Mouse (Mus musculus): Measurements from ENCODE around the gene Trim54.

Trim54 gene

GRCm38 (mm10) chr5:31105814-31106335 is 10.6 kb upstream of the Trim54 start, which contains the start of gene Dnajc5g:
Gene Dnajc5g, plus strand, starts transcription at chr5:31106285.
- no peak for DNase-seq (ENCODE audit: low read depth)

GRCm38 (mm10) chr5:31108000-31108490 is 8.5 kb upstream of the Trim54 start, which contains the start of gene Slc30a3:
Gene Slc30a3, minus strand, starts transcription at chr5:31108237.
- no peak for DNase-seq (ENCODE audit: low read depth)

DNA sequence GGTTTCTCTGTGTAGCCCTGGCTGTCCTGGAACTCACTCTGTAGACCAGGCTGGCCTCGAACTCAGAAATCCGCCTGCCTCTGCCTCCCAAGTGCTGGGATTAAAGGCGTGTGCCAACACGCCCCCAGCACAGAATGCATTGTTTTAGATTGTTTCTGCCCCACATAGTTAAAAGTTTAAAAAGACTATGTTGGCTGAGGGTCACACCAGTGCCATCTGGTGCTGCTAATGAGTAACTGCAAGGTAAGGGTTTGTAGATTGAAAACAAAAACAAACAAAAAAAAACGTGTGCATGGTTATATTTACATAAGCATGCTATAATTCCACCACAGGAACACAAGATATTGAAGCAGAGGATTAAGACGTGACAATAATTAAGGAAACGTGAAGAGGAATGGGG is 5.7 kb upstream of the Trim54 start:
- peak; percentile 43 for DNase-seq (ENCODE audit: low read depth)

DNA sequence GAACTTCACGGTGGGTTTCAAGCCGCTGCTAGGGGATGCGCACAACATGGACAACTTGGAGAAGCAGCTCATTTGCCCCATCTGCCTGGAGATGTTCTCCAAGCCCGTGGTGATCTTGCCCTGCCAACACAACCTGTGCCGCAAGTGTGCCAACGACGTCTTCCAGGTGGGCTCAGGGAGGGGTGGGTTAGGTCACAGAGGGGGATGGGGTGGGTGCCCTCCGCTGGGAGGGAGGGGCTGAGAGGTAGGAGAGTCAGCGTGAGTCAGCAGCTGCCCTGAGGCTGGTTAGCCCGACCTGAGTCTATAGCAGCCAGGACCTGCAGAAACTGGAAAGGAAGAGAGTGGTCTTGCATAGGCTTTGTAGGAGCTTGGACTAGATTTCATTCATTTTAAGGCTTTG is 400 bp downstream of the Trim54 start:
- no peak for DNase-seq (ENCODE audit: low read depth)

- no peak for DNase-seq (ENCODE audit: low read depth)
Measured at GRCm38 (mm10) chr5:31121111-31121510, 4.6 kb downstream of the Trim54 start.

DNA sequence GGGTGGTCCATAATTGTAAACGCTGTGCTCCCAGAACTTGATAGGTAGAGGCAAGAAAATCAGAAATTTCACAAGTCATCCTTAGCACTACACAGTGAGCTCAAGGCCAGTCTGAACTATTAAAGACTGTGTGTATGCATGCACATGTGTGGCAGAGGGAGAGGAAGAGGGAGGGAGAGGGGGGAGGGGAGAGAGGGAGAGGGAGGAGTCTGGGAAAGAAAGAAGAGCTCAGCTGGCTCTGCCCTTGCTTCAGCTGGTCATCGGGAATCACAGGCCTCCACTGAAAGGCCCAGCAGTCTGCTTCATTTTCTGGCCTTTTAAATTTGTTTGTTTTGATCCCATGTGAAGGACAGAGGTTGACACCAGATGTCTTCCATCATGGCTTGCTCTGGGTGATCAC is 7.0 kb downstream of the Trim54 start:
- no peak for DNase-seq (ENCODE audit: low read depth)

- DNase-seq (ENCODE audit: low read depth), result no peak
Measured at GRCm38 (mm10) chr5:31126050-31126449, 9.5 kb downstream of the Trim54 start.

- no peak for DNase-seq (ENCODE audit: low read depth)
Measured at GRCm38 (mm10) chr5:31136730-31137424, 20.4 kb downstream of the Trim54 start.

GRCm38 (mm10) chr5:31137658-31138057 is 21.1 kb downstream of the Trim54 start:
- DNase-seq (ENCODE audit: low read depth), result no peak

- no peak for DNase-seq (ENCODE audit: low read depth)
Measured at GRCm38 (mm10) chr5:31138241-31138967, 21.9 kb downstream of the Trim54 start, which contains the start of gene Ucn. Gene Ucn, minus strand, starts transcription at chr5:31138829.

DNA sequence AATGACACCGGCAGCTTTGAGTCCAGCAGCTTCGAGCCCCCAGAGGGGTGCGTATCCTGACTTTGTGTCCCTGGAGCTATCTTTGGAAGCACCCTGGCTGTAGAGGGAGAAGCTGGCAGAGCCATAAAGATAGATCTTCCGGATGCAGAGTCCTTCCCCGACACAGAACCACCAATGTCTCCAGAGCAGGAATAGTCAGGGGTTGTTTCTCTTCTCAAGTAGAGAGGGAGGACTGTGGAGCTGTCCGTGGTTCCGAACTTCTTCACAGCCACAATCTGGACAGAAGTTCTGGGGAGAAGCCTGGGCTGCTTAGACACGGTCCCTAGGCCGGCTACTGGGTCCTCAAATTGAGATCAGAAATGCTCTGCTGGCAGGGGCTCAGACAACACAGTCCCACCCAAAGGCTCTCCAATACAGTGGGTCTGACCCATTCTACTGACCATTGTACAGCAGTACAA is 22.5 kb downstream of the Trim54 start:
- DNase-seq (ENCODE audit: low read depth), result no peak

DNA sequence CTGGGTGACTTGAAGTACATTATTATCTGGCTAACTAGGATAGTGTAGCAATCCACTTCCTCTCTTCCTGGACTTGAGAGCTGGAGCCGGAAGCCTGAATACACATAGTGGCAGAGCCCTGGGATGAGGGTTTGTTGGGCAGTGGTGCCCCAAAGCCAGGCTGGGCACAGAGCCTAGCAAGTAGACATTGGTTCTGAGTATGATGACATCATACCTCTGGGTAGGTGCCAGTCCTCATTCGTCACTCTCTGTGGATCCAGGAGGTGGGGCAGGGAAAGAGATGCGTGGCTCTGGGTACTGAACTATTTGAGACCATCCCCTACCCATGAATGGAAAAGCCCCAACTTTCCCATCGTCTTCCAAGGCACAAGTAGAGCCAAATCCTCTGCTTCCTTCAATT is 33.3 kb downstream of the Trim54 start:
- DNase-seq (ENCODE audit: low read depth), result no peak

- no peak for DNase-seq (ENCODE audit: low read depth)
Measured at GRCm38 (mm10) chr5:31151746-31152145, 35.2 kb downstream of the Trim54 start.

- DNase-seq (ENCODE audit: low read depth), result no peak
Measured at GRCm38 (mm10) chr5:31153516-31154151, 37.1 kb downstream of the Trim54 start.

GRCm38 (mm10) chr5:31154152-31154553 is 37.6 kb downstream of the Trim54 start, which contains the start of gene Mpv17:
Gene Mpv17, minus strand, starts transcription at chr5:31154251.
- peak; percentile 78 for DNase-seq (ENCODE audit: low read depth)

- DNase-seq (ENCODE audit: low read depth), result no peak
Measured at GRCm38 (mm10) chr5:31162462-31162861, 46.0 kb downstream of the Trim54 start.

DNA sequence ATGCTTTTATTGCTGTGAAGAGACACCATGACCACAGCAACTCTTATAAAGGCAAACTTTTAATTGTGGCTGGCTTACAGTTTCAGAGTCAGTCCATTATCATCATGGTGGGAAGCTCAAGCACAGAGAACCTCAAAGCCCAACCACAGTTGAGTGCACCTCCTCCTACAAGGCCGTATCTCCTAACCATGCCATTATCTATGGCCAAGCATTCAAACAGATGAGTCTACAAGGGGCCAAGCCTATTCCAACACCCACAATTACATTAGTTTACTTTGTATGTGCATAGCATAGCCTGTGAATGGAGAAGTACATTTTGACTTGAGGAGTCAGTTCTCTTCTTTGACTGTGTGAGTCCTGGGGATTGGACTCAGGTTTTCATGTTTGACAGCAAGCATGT is 48.4 kb downstream of the Trim54 start:
- DNase-seq (ENCODE audit: low read depth), result no peak

GRCm38 (mm10) chr5:31168630-31169029 is 52.1 kb downstream of the Trim54 start:
- DNase-seq (ENCODE audit: low read depth), result no peak

- DNase-seq (ENCODE audit: low read depth), result no peak
Measured at GRCm38 (mm10) chr5:31179301-31179765, 62.8 kb downstream of the Trim54 start.

- DNase-seq (ENCODE audit: low read depth), result peak; percentile 99
Measured at GRCm38 (mm10) chr5:31179766-31180630, 63.5 kb downstream of the Trim54 start, which contains the start of the genes Gm29609 and Gtf3c2. Gene Gm29609, minus strand, starts transcription at chr5:31179911. Gene Gtf3c2, minus strand, starts transcription at chr5:31180144.

GRCm38 (mm10) chr5:31181183-31181770 is 64.8 kb downstream of the Trim54 start:
- no peak for DNase-seq (ENCODE audit: low read depth)
